Mouse (Mus musculus): ENCODE measurements at regions not wholly inside any gene's neighbourhood (a gene's known extent, or its start where the extent isn't known, plus 50 kb on each side); places are given as distances from the start of the nearest gene placed in this dataset.

- no peak for TF ChIP-seq CTCF (IDR thresholded peaks at IDR 0.05; ENCODE audit: extremely low read depth, insufficient read depth, low read length)
- TF ChIP-seq POLR2A (IDR thresholded peaks at IDR 0.05; ENCODE audit: extremely low read depth, insufficient read depth, low read length), result no peak
- H3K27ac ChIP-seq (ENCODE audit: insufficient read depth, low read length), result no peak overlapping the region
- no peak overlapping the region for H3K4me3 ChIP-seq (ENCODE audit: insufficient read depth, low read length)
These were observed 51.1 kb upstream of the Adra1b start for GRCm38 (mm10) chr11:43952151-43952550.

GRCm38 (mm10) chr11:43958241-43958975 is 57.4 kb upstream of the Adra1b start:
- no peak for TF ChIP-seq POLR2A (IDR thresholded peaks at IDR 0.05; ENCODE audit: extremely low read depth, insufficient read depth, low read length)
- TF ChIP-seq CTCF (IDR thresholded peaks at IDR 0.05; ENCODE audit: extremely low read depth, insufficient read depth, low read length), result no peak
- no peak overlapping the region for H3K27ac ChIP-seq (ENCODE audit: insufficient read depth, low read length)
- H3K4me1 ChIP-seq (ENCODE audit: control insufficient read depth, insufficient read depth, low read length), result no peaks in the 10 kb centered on the region
- no peak overlapping the region for H3K4me3 ChIP-seq (ENCODE audit: insufficient read depth, low read length)

More at GRCm38 (mm10) chr11:43952151-43952550, 51.1 kb upstream of the Adra1b start:
- no peaks in the 10 kb centered on the region for H3K4me1 ChIP-seq (ENCODE audit: control insufficient read depth, insufficient read depth, low read length)

- Histone ChIP-seq H3K4me1 (ENCODE audit: control insufficient read depth, insufficient read depth, low read length) (no peaks in the 10 kb centered on the region), H3K27ac (ENCODE audit: insufficient read depth, low read length) (no peak overlapping the region), H3K4me3 (ENCODE audit: insufficient read depth, low read length) (no peak overlapping the region)
- no peak for TF ChIP-seq POLR2A (IDR thresholded peaks at IDR 0.05; ENCODE audit: extremely low read depth, insufficient read depth, low read length)
- no peak for TF ChIP-seq CTCF (IDR thresholded peaks at IDR 0.05; ENCODE audit: extremely low read depth, insufficient read depth, low read length)
These were observed 57.9 kb upstream of the Adra1b start for GRCm38 (mm10) chr11:43958976-43959315.

GRCm38 (mm10) chr11:43960348-43961105 is 59.5 kb upstream of the Adra1b start:
- Histone ChIP-seq H3K4me3 (ENCODE audit: insufficient read depth, low read length) (no peak overlapping the region), H3K27ac (ENCODE audit: insufficient read depth, low read length) (no peak overlapping the region), H3K4me1 (ENCODE audit: control insufficient read depth, insufficient read depth, low read length) (no peaks in the 10 kb centered on the region)
- TF ChIP-seq CTCF (IDR thresholded peaks at IDR 0.05; ENCODE audit: extremely low read depth, insufficient read depth, low read length), result no peak

GRCm38 (mm10) chr11:43961398-43962070 is 60.5 kb upstream of the Adra1b start:
- H3K4me3 ChIP-seq (ENCODE audit: insufficient read depth, low read length), result no peak overlapping the region
- no peak overlapping the region for H3K27ac ChIP-seq (ENCODE audit: insufficient read depth, low read length)
- H3K4me1 ChIP-seq (ENCODE audit: control insufficient read depth, insufficient read depth, low read length), result no peaks in the 10 kb centered on the region
- no peak for TF ChIP-seq POLR2A (IDR thresholded peaks at IDR 0.05; ENCODE audit: extremely low read depth, insufficient read depth, low read length)

GRCm38 (mm10) chr11:43967764-43968163 is 66.8 kb upstream of the Adra1b start:
- no peak overlapping the region for H3K27ac ChIP-seq (ENCODE audit: insufficient read depth, low read length)
- no peaks in the 10 kb centered on the region for H3K4me1 ChIP-seq (ENCODE audit: control insufficient read depth, insufficient read depth, low read length)
- no peak for TF ChIP-seq CTCF (IDR thresholded peaks at IDR 0.05; ENCODE audit: extremely low read depth, insufficient read depth, low read length)
- no peak overlapping the region for H3K4me3 ChIP-seq (ENCODE audit: insufficient read depth, low read length)

- H3K4me1 ChIP-seq (ENCODE audit: control insufficient read depth, insufficient read depth, low read length), result no peaks in the 10 kb centered on the region
- TF ChIP-seq POLR2A (IDR thresholded peaks at IDR 0.05; ENCODE audit: extremely low read depth, insufficient read depth, low read length) (no peak), CTCF (IDR thresholded peaks at IDR 0.05; ENCODE audit: extremely low read depth, insufficient read depth, low read length) (no peak)
These were observed 70.9 kb upstream of the Adra1b start for GRCm38 (mm10) chr11:43971886-43972285.

GRCm38 (mm10) chr11:43976024-43976423 is 75.0 kb upstream of the Adra1b start:
- TF ChIP-seq CTCF (IDR thresholded peaks at IDR 0.05; ENCODE audit: extremely low read depth, insufficient read depth, low read length), result no peak
- TF ChIP-seq POLR2A (IDR thresholded peaks at IDR 0.05; ENCODE audit: extremely low read depth, insufficient read depth, low read length), result no peak
- H3K4me1 ChIP-seq (ENCODE audit: control insufficient read depth, insufficient read depth, low read length), result no peaks in the 10 kb centered on the region
- no peak overlapping the region for H3K4me3 ChIP-seq (ENCODE audit: insufficient read depth, low read length)
- no peak overlapping the region for H3K27ac ChIP-seq (ENCODE audit: insufficient read depth, low read length)

More at GRCm38 (mm10) chr11:43971886-43972285, 70.9 kb upstream of the Adra1b start:
- Histone ChIP-seq H3K27ac (ENCODE audit: insufficient read depth, low read length) (no peak overlapping the region), H3K4me3 (ENCODE audit: insufficient read depth, low read length) (no peak overlapping the region)

GRCm38 (mm10) chr11:43979406-43979805 is 78.4 kb upstream of the Adra1b start:
- TF ChIP-seq POLR2A (IDR thresholded peaks at IDR 0.05; ENCODE audit: extremely low read depth, insufficient read depth, low read length) (no peak), CTCF (IDR thresholded peaks at IDR 0.05; ENCODE audit: extremely low read depth, insufficient read depth, low read length) (no peak)
- Histone ChIP-seq H3K4me1 (ENCODE audit: control insufficient read depth, insufficient read depth, low read length) (no peaks in the 10 kb centered on the region), H3K27ac (ENCODE audit: insufficient read depth, low read length) (no peak overlapping the region), H3K4me3 (ENCODE audit: insufficient read depth, low read length) (no peak overlapping the region)

- Histone ChIP-seq H3K4me3 (ENCODE audit: insufficient read depth, low read length) (no peak overlapping the region), H3K4me1 (ENCODE audit: control insufficient read depth, insufficient read depth, low read length) (no peaks in the 10 kb centered on the region), H3K27ac (ENCODE audit: insufficient read depth, low read length) (no peak overlapping the region)
- TF ChIP-seq CTCF (IDR thresholded peaks at IDR 0.05; ENCODE audit: extremely low read depth, insufficient read depth, low read length), result no peak
- TF ChIP-seq POLR2A (IDR thresholded peaks at IDR 0.05; ENCODE audit: extremely low read depth, insufficient read depth, low read length), result no peak
These were observed 79.4 kb upstream of the Adra1b start for GRCm38 (mm10) chr11:43980444-43980843.
